Mouse (Mus musculus): Measurements from ENCODE around the gene Krtap19-3.

- no peak for TF ChIP-seq CTCF (IDR thresholded peaks at IDR 0.05; ENCODE audit: low read depth, low read length)
- no peak for TF ChIP-seq POLR2A (IDR thresholded peaks at IDR 0.05; ENCODE audit: extremely low read depth, insufficient read depth, low read length)
Observed at GRCm38 (mm10) chr16:88886870-88887269, 9.0 kb upstream of the Krtap19-3 start.

All from liver, adult 2 months (tissue).